Mouse (Mus musculus) bone marrow, adult 2 months (tissue): ENCODE data around the gene Strn4. TPM values are rescaled to one million over a fixed set of nuclear protein-coding genes. Genes with fewer than 3 reads are reported as not detected.
A peak's percentile ranks its signal among the peaks of the same experiment; 100 is the strongest.

Source experiments
- H3K27ac ChIP-seq: fragments of 200-500 bp; 2 replicates; pipeline ENCODE4 v1.5.1; 2012; ENCODE audit warnings: low read depth, mild to moderate bottlenecking, control low read depth, inconsistent platforms, low read length; ENCODE audit not compliant: control insufficient read depth, poor library complexity, insufficient read depth
- H3K4me1 ChIP-seq: fragments of 200-500 bp; 2 replicates; pipeline ENCODE4 v1.6.1; 2011; ENCODE audit warnings: low read length; ENCODE audit not compliant: control insufficient read depth, insufficient read depth
- H3K4me3 ChIP-seq: fragments of 200-500 bp; replicated peaks from 2 replicates; pipeline ENCODE3; 2011; ENCODE audit warnings: mild to moderate bottlenecking, low read depth, low read length, control low read depth; ENCODE audit not compliant: control insufficient read depth
- CTCF ChIP-seq: fragments of 200-500 bp; IDR thresholded peaks from 2 replicates; pipeline ENCODE4 v1.5.1; 2011; ENCODE audit warnings: low read length, control low read depth; ENCODE audit not compliant: control insufficient read depth, insufficient read depth
- POLR2A ChIP-seq: fragments of 200-500 bp; IDR thresholded peaks from 2 replicates; pipeline ENCODE4 v1.6.1; 2011; ENCODE audit warnings: low read depth, mild to moderate bottlenecking, control low read depth, low read length, borderline replicate concordance; ENCODE audit not compliant: control insufficient read depth
- WGBS: fragments of 180-500 bp; shearing (Covaris S2); methylation state at CpG from one replicate; pipeline ENCODE4 v1.1.7; 2018; 5-methylcytosine and 5-hydroxymethylcytosine counted together
- polyA plus RNA-seq: library from polyadenylated mRNA; stranded (reverse); fragments of >200 nt; gene quantifications from 2 replicates; pipeline ENCODE4 v1.2.4, GENCODE M21; 2011; ENCODE audit warnings: low replicate concordance; ENCODE audit not compliant: missing spikeins, insufficient read depth, insufficient read length

The Strn4 gene
- polyA plus RNA-seq, 1 experiment: 92.7 TPM

- Histone ChIP-seq H3K4me1 (no peaks in the 10 kb centered on the region; the same call in 1 of the 2 replicates), H3K27ac (no peak overlapping the region; the same call in 1 of the 2 replicates), H3K4me3 (peak overlapping the region; percentile 15)
- no peak for TF ChIP-seq POLR2A
- peak; percentile 8; the same call in 1 of the 2 replicates for TF ChIP-seq CTCF
- 27% methylated on average over 8 of the region's 8 CpGs for WGBS
Measured at GRCm38 (mm10) chr7:16804409-16805028, 11.2 kb upstream of the Strn4 start.

DNA sequence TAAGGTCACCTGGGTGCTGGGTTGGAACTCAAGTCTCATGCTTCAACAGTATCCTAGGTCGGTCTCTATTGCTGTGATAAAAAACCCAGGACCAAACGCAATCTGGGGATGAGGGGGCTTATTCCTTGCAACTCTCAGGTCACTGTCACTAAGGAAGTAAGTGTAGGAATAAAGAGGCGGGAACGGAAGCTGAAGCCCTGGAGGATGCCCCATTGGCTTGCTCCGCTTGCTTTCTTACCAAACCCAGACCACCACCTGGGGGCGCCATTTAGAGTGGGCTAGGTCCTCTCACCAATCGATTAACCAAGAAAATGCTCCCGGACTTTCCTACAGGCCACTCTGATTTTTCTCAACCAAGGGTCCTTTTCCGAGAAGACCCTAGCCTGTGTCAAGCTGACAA is 7.8 kb upstream of the Strn4 start:
- Histone ChIP-seq H3K27ac (no peak overlapping the region), H3K4me1 (peaks cover 1% of the 10 kb centered on the region; the same call in 1 of the 2 replicates), H3K4me3 (no peak overlapping the region)
- WGBS: 77% methylated on average over 9 of the region's 9 CpGs
- peak; percentile 36 for TF ChIP-seq CTCF
- TF ChIP-seq POLR2A: no peak

- 84% methylated on average over 9 of the region's 9 CpGs for WGBS
Measured at GRCm38 (mm10) chr7:16808647-16809046, 7.0 kb upstream of the Strn4 start.

DNA sequence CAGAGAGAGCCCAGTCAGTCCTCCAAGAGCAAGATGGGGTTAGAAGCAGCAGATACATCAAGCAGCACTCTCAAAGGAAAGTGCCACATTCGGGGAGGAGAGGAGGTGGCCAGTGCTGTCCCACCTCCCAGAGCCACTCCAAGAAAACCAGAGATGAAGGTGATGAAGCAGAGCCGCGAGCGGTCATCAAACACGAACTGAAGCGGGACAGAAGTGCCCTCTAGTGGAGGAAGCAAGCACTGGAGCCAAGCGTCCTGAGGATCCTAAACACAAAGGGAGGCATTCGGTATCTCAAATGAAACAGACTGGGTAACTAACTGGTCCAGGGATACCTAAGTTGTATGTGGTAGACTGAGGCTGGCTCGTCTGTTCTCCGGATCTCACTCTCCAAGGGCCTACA is 6.0 kb upstream of the Strn4 start:
- Histone ChIP-seq H3K27ac (no peak overlapping the region), H3K4me3 (no peak overlapping the region), H3K4me1 (peaks cover 1% of the 10 kb centered on the region; the same call in 1 of the 2 replicates)
- TF ChIP-seq POLR2A: no peak
- peak; percentile 88 for TF ChIP-seq CTCF
- 62% methylated on average over 10 of the region's 10 CpGs for WGBS

More at GRCm38 (mm10) chr7:16808647-16809046, 7.0 kb upstream of the Strn4 start:
- TF ChIP-seq POLR2A (no peak), CTCF (no peak)
- Histone ChIP-seq H3K27ac (no peak overlapping the region), H3K4me1 (peaks cover 1% of the 10 kb centered on the region; the same call in 1 of the 2 replicates), H3K4me3 (no peak overlapping the region)

- WGBS: 90% methylated on average over 28 of the region's 28 CpGs
- H3K4me1 ChIP-seq: peaks cover 1% of the 10 kb centered on the region; the same call in 1 of the 2 replicates
- TF ChIP-seq CTCF: no peak
- no peak for TF ChIP-seq POLR2A
Measured at GRCm38 (mm10) chr7:16810399-16810919, 5.2 kb upstream of the Strn4 start.

DNA sequence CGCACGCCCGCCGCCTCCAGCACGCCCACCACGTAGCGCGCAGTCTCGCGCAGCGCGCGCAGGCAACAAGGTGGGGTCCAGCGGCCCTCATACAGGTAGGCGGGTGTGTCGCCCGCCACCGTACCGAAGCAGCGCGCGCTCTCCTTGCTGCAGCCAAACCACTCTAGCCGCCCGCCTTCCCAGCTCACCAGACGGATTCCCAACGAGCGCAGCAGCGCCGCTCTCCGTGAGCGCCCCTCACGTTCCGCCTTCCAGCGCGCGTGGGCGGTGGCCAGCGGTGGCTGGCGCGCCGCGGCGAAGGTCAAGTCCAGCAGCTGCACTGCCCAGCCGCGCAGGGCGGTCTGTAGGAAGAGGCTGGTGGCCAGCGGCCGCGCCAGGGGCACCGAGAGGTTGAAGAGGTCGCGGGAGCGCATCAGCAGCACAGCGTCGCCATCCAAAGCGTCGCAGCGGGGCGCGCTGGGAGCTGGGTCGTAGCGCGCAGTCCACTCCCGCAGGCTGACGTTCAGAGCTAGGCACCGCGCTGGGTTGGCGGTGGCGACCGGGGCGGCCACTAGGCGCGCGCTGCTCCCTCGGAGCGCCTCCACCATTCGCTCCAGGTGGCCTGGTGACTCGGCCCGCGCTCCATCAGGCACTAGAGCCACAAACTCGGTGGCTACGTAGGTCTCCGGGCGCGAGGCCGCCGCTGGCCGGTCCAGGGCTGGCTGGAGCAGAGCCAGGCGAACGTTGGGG is 4.6 kb upstream of the Strn4 start:
- H3K27ac ChIP-seq: no peak overlapping the region
- peaks cover 1% of the 10 kb centered on the region; the same call in 1 of the 2 replicates for H3K4me1 ChIP-seq
- TF ChIP-seq POLR2A (no peak), CTCF (no peak)
- H3K4me3 ChIP-seq: no peak overlapping the region
- 96% methylated on average over 90 of the region's 90 CpGs for WGBS

More at GRCm38 (mm10) chr7:16810399-16810919, 5.2 kb upstream of the Strn4 start:
- Histone ChIP-seq H3K4me3 (no peak overlapping the region), H3K27ac (no peak overlapping the region; the same call in 1 of the 2 replicates)

DNA sequence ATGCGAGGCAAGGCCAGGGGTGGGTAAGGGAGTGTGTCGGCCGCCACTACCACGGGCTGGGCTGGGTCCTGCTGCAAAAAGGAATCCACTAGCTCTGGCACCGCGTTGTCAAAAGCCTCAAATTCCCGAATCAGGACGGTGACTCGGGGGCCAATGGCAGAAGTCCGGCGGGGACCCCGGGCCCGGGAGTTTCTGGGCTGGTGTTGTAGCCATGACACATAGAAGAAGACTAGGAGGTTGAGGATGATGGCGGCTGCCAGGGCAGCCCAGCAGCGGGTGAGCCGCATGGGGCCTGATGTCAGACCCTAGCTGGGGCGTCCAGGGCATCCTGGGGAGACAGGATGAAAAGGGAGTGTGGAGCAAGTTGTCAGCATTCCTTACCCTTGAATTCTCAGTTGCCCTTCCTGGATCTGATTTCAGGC is 4.0 kb upstream of the Strn4 start:
- H3K4me3 ChIP-seq: no peak overlapping the region
- H3K4me1 ChIP-seq: peaks cover 1% of the 10 kb centered on the region; the same call in 1 of the 2 replicates
- H3K27ac ChIP-seq: no peak overlapping the region
- TF ChIP-seq POLR2A (no peak), CTCF (no peak)
- WGBS: 92% methylated on average over 17 of the region's 17 CpGs

DNA sequence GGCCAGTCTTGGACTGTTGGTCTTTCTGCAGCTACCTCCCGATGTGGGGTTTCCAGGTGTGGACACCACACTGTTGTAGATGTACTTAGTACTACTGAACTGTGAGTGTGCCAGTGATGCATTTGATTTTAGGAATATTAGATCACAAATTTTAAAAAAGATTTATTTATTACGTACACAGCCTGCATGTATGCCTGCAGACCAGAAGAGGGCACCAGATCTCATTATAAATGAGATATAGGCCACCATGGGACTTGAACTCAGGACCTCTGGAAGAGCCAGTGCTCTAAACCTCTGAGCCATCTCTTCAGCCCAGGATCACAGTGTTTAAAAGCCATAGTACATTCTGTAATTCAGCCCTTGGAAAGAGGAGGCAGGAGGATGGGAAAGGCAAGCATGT is 3.2 kb upstream of the Strn4 start:
- Histone ChIP-seq H3K27ac (no peak overlapping the region), H3K4me1 (peaks cover 1% of the 10 kb centered on the region), H3K4me3 (no peak overlapping the region)
- TF ChIP-seq POLR2A: no peak
- TF ChIP-seq CTCF: no peak
- WGBS: 69% methylated on average over 2 of the region's 2 CpGs
